Mouse (Mus musculus): ENCODE data around the gene Tubb1.

Gene Tubb1

GRCm38 (mm10) chr2:174450353-174450752, at the start of gene Tubb1:
Gene Tubb1 (plus strand): TSS chr2:174450695.
- DNase-seq (ENCODE audit: low read depth, low spot score), result no peak

DNA sequence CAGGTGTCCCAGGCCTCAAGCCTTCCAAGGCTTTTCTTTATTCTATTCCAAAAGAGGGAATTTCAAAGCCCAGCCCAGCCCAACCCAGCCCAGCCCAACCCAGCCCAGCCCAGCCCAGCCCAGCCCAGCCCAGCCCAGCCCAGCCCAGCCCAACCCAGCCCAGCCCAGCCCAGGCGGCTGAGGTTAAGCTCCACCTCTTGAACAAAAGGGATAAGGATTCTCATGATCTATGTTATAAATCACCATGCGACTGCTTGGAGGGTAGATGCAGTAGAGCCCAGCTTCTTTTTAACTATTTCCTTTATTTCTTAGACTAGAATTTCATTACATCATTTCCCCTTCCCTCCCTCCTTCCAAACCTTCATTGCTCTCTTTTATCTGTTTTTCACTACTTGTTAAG, 40.3 kb upstream of the Tubb1 start:
- DNase-seq (ENCODE audit: low read depth, low spot score), result no peak

DNA sequence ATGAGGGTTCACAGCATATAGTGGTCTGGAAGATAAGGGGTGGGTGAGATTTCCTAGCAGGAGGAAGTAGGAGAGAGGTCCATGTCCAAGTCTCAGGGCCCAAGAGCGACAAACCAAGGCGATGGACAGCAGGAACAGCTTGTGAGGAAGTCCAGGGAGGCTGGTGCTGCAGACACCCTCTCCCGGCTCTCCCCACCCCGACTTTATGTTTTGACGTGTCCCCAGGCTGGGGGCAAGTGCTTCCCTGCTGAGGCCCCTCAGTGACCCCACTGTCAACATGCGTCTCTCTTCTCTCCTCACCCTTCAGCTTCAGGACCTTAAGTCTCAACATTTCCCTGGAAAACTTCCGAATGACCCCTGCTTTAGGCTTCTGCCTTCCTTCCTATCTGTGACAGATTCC, 37.4 kb upstream of the Tubb1 start:
- DNase-seq (ENCODE audit: low read depth, low spot score), result no peak

GRCm38 (mm10) chr2:174415001-174415730, 35.3 kb upstream of the Tubb1 start:
- no peak for DNase-seq (ENCODE audit: low read depth, low spot score)

GRCm38 (mm10) chr2:174415731-174416310, 34.7 kb upstream of the Tubb1 start, which contains the start of gene Nelfcd:
Gene Nelfcd (plus strand): TSS chr2:174415804.
- peak; percentile 96 for DNase-seq (ENCODE audit: low read depth, low spot score)

- DNase-seq (ENCODE audit: low read depth, low spot score), result no peak
Observed at GRCm38 (mm10) chr2:174421107-174421506, 29.4 kb upstream of the Tubb1 start.

GRCm38 (mm10) chr2:174424301-174425085, 26.0 kb upstream of the Tubb1 start:
- no peak for DNase-seq (ENCODE audit: low read depth, low spot score)

DNA sequence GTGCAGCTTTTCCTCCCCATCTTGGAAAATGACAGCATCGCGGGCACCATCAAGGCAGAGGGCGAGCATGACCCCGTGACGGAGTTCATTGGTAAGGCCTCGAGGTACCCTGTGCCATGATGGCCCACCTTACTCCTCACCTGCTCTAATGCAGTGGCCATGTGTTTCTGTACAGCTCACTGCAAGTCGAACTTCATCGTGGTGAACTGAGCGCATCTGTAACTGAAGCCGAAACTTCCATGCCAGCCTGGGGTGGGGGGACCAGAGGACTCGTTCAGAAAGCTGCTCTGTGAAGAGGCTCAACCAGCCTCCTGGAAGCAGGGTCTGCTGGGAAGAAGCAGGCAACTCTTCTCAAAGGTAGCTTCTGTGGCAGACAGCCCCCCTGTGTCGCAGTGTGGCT, 23.6 kb upstream of the Tubb1 start:
- no peak for DNase-seq (ENCODE audit: low read depth, low spot score)

- DNase-seq (ENCODE audit: low read depth, low spot score), result no peak
Observed at GRCm38 (mm10) chr2:174428076-174428835, 22.2 kb upstream of the Tubb1 start.

DNA sequence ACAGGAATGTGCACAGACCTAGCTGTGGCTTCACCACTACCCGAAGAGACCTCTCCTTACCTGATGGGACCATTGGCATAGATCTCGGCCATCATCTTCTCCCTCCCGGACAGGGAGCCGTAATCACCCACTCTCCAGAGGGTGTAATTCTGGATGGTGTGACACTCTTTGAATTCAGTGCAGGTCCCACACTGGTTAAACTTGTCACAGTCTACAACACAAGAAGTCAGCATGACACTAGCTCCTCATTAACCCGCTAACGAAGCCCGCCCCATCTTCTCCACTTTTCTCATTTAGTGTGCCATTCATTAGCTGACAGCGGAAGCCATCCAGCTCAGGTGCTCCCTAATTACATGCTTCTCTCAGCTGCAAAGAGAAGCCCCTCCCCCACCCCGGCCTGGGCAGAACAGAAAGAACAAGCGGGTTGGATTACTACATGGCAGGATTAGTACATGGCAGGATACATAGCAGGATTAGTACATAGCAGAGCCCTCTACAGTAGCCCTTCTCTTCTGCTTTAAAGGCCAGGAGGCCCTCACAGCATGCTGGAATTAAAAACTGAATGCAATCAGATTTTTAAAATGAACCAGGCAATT, 21.4 kb upstream of the Tubb1 start:
- no peak for DNase-seq (ENCODE audit: low read depth, low spot score)

GRCm38 (mm10) chr2:174434943-174435342, 15.6 kb upstream of the Tubb1 start:
- no peak for DNase-seq (ENCODE audit: low read depth, low spot score)

- DNase-seq (ENCODE audit: low read depth, low spot score), result no peak
Observed at GRCm38 (mm10) chr2:174436076-174436701, 14.3 kb upstream of the Tubb1 start.

GRCm38 (mm10) chr2:174436916-174437696, 13.4 kb upstream of the Tubb1 start:
- DNase-seq (ENCODE audit: low read depth, low spot score), result no peak

DNA sequence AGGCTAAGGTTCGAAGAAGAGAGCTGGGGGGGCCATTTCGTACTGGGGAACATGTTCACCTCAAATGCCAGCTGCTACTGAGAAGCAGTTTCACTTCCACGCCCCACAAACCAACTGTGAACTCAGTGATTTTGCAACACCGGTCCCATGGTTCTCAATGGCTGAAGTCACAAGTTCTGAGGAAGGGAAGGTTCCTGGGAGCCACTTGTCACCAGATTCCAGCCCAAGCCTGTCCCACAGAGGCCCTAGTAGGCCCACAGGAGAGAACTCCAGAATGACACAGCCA, 12.9 kb upstream of the Tubb1 start:
- no peak for DNase-seq (ENCODE audit: low read depth, low spot score)

DNA sequence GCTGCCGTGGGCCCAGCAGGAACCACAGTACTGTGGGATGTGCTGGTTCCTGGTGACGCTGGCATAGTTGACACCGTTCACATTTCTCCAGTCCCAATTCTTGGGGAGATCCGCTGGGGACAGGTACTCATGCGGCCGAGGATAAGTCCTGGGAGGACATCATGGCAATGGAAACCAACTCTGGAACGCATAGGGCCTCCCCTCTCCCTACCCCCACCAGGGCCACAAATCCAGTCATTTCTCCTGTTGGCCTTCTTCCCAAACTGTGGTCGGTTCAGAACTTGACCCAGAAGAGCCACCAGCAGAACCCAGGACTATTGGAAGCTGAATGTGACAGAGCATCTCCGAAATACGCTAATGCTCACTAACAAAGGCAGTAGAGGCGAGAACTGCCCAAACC, 12.3 kb upstream of the Tubb1 start:
- DNase-seq (ENCODE audit: low read depth, low spot score), result no peak

GRCm38 (mm10) chr2:174438737-174439449, 11.6 kb upstream of the Tubb1 start, which contains the start of gene Ctsz:
Gene Ctsz (minus strand): TSS chr2:174439039.
- DNase-seq (ENCODE audit: low read depth, low spot score), result no peak

DNA sequence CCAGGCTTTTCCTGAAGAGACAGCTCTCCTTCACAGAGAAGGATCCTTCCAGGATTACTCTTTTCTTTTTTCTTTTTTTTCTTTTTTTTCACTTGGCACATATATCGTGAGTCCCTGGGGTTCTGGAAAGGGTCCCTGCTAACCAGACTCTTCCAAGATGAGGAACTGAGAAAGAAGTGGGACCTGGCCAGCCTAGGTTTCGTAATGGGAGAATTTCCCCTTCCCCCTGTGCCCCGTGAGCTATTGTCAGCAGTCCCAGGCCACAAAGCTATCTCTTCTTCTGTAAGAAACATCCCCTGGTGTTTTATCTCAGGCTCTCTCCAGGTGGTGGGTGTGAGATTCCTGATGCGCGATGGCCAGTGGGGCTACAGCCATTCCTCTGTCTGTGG, 11.1 kb upstream of the Tubb1 start:
- DNase-seq (ENCODE audit: low read depth, low spot score), result no peak

DNA sequence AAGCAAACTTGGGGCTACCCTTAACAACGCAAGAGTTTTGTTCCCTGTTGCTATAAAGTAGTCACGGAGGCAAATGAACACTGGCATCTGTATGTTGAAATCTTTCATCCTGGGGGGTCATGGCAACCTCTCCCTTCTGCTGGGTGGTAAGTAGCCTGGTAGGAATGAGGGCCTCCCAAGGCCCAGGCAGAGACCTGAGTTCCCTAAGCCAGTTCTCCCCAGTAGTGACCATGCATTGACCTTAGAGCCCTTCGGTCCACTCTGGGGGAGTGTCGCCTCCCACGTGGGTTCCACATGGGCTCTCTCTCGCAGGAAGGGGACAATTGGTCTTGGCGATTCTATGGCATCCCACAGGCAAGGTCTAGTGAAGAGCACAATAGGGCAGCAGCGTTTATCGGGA, 10.5 kb upstream of the Tubb1 start:
- DNase-seq (ENCODE audit: low read depth, low spot score), result no peak

- DNase-seq (ENCODE audit: low read depth, low spot score), result no peak
Observed at GRCm38 (mm10) chr2:174441898-174442297, 8.6 kb upstream of the Tubb1 start.

GRCm38 (mm10) chr2:174442460-174442859, 8.0 kb upstream of the Tubb1 start:
- no peak for DNase-seq (ENCODE audit: low read depth, low spot score)

All from retina, postnatal 7 days (tissue).